Mouse (Mus musculus) lung, postnatal 0 days (tissue): ENCODE results near the gene Phf21a. TPM values are rescaled to one million over a fixed set of nuclear protein-coding genes. Genes with fewer than 3 reads are reported as not detected.
A peak's percentile ranks its signal among the peaks of the same experiment; 100 is the strongest.

Experiments used
- ATAC-seq: fragments of 200-750 bp; cut with Nextera tagmentation; 2 replicates; pipeline ENCODE4 v1.8.0; 2017; ENCODE audit warnings: moderate library complexity
- DNase-seq: peaks from one replicate; pipeline ENCODE4 v3.0.0-alpha.2; 2016; ENCODE audit warnings: low spot score
- H3K27ac ChIP-seq: fragments of 300-500 bp; sonication (generic); 2 replicates; pipeline ENCODE4 v1.5.1; 2014; ENCODE audit warnings: antibody characterized with exemption, mild to moderate bottlenecking, low read length, mixed read lengths
- H3K27me3 ChIP-seq: fragments of 300-500 bp; sonication (generic); replicated peaks from 2 replicates; pipeline ENCODE4 v1.6.1; 2014; ENCODE audit warnings: low read length, mixed read lengths; ENCODE audit not compliant: insufficient read depth
- H3K36me3 ChIP-seq: fragments of 300-500 bp; sonication (generic); 2 replicates; pipeline ENCODE4 v1.6.1; 2014; ENCODE audit warnings: low read length, mixed read lengths; ENCODE audit not compliant: insufficient read depth
- H3K4me1 ChIP-seq: fragments of 300-500 bp; sonication (generic); 2 replicates; pipeline ENCODE4 v1.6.1; 2014; ENCODE audit warnings: antibody characterized with exemption, low read depth, low read length, mixed read lengths; ENCODE audit not compliant: insufficient read depth
- H3K4me2 ChIP-seq: fragments of 300-500 bp; sonication (generic); replicated peaks from 2 replicates; pipeline ENCODE4 v1.6.1; 2014; ENCODE audit warnings: low read depth, mild to moderate bottlenecking, low read length, moderate library complexity, mixed read lengths
- H3K4me3 ChIP-seq: fragments of 300-500 bp; sonication (generic); 2 replicates; pipeline ENCODE4 v1.5.1; 2014; ENCODE audit warnings: low read depth, low read length
- H3K9ac ChIP-seq: fragments of 300-500 bp; sonication (generic); replicated peaks from 2 replicates; pipeline ENCODE4 v1.6.1; 2014; ENCODE audit warnings: low read depth, mild to moderate bottlenecking
- H3K9me3 ChIP-seq: fragments of 300-500 bp; sonication (generic); 2 replicates; pipeline ENCODE4 v1.6.1; 2016; ENCODE audit warnings: low read length, mixed read lengths
- CTCF ChIP-seq: IDR thresholded peaks from 2 replicates; pipeline ENCODE4 v1.5.1; 2016; ENCODE audit warnings: antibody characterized with exemption, mild to moderate bottlenecking
- EP300 ChIP-seq: IDR thresholded peaks from 2 replicates; pipeline ENCODE4 v1.6.1; 2016; ENCODE audit warnings: antibody characterized with exemption, mild to moderate bottlenecking, control low read depth
- WGBS: fragments of 180-500 bp; shearing (Covaris S2); extraction: QIAGEN DNeasy Blood & Tissue Kit; methylation state at CpG from one replicate; pipeline ENCODE4 v1.1.7; 2014; 5-methylcytosine and 5-hydroxymethylcytosine counted together
- polyA plus RNA-seq: library from polyadenylated mRNA; unstranded; fragments of >200 nt; fragmentation: Nextera tagmentation; extraction: Ambion mirVana; gene quantifications from 2 replicates; pipeline ENCODE4 v1.2.1, GENCODE M21; 2015

Phf21a gene
- polyA plus RNA-seq, 1 experiment from 2014 or later, result 12.9 TPM

DNA sequence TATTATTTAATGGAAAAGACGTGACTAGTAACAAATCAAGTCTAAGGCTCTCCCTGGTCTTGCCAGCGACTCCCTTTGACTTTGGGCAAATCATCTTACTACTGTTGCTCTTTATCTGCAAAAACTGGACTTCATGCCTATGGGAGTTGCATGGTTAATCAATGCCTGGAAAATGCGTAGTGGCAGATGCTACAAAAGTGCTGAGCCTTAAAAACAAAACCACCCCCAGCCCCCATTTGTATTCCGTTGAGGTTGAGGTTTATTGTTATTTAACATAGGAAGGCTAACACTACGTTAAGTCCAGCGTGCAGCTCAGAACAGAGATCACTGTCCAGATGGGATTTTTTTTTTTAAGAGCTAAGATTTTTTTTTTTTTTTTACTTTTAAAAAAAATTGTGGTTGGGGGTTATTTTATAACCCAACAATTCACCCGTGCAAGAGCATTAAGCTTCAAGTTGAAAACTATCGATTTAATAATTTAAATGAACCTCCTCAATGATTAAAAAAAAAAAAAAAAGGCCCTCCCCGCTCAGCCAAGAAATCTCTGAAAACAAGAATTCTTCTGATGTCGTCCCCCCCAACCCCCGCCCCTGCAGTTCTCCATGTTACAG is 89.3 kb downstream of the Phf21a start:
- ATAC-seq, result no peak
- no peak for DNase-seq
- Histone ChIP-seq H3K36me3 (no peaks in the 10 kb centered on the region), H3K4me3 (peak overlapping the region; percentile 90), H3K27me3 (no peaks in the 10 kb centered on the region), H3K4me1 (peaks cover 8% of the 10 kb centered on the region; the same call in 1 of the 2 replicates), H3K27ac (peak overlapping the region; percentile 96), H3K9ac (peak overlapping the region; percentile 66), H3K4me2 (peak overlapping the region; percentile 86), H3K9me3 (no peaks in the 10 kb centered on the region)
- no peak for TF ChIP-seq CTCF
- WGBS, result 7% methylated on average over 11 of the region's 11 CpGs

DNA sequence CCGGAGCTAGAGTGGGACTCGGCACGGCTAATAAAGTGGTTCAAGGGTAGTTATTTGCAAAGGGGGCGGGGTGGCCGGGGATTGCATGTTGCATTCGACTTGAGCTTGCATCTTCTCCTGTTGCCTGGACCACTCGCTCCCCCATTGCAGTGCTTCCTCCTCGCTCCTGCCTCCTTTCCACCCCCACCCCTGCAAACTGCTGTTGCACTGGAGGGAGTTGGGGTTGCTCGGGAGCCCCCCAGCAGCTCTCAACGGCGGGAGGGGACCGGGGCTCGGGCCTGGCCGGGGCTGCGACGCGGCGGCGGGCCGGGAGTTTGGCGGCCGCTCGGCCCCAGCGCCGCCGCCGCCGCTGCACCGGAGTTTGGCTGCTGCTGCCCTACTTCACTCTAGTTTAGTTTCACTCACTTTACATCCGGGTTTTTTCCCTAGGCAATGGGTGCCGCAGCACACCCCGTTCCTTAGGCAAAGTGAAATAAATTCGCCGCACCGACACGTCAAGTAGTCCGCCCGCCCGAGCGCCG is 90.1 kb downstream of the Phf21a start:
- DNase-seq, result peak; percentile 97

DNA sequence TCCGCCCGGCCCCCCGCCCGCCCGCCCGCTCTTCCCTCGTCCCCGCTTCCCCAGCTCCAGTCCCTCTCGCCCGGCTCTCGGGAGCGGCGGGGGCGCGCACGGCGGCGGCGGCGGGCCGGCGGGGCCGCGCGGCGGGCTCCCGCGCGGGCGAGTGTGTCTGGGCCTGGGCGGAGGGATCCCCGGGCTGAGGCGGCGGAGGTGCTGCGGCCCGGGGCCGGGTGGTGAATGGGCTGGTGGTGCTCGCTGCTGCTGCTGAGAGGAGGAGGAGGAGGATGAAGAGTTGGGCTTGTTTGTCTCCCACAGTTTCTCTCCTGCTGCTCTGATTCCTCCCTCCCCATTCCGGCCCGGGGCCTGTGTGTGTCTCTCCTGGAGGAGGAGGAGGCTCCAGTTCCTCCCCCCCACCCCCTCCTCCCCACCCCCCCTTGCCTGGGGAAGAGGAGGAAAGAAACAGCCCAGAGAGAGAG is 90.7 kb downstream of the Phf21a start:
- Histone ChIP-seq H3K4me1 (peaks cover 9% of the 10 kb centered on the region; the same call in 1 of the 2 replicates), H3K27me3 (no peaks in the 10 kb centered on the region), H3K9me3 (no peaks in the 10 kb centered on the region), H3K36me3 (no peaks in the 10 kb centered on the region), H3K27ac (peak overlapping the region; percentile 96), H3K9ac (peak overlapping the region; percentile 66), H3K4me3 (peak overlapping the region; percentile 90), H3K4me2 (peak overlapping the region; percentile 86)
- 0% methylated on average over 19 of the region's 40 CpGs for WGBS
- DNase-seq, result peak; percentile 94
- ATAC-seq, result peak; percentile 91
- TF ChIP-seq EP300 (no peak), CTCF (no peak)

More for the DNA sequence above, 90.1 kb downstream of the Phf21a start:
- TF ChIP-seq CTCF (no peak), EP300 (no peak)
- peak overlapping the region; percentile 66 for H3K9ac ChIP-seq
- WGBS, result 0% methylated on average over 29 of the region's 41 CpGs
- peak overlapping the region; percentile 96 for H3K27ac ChIP-seq
- peak; percentile 80 for ATAC-seq
- H3K4me3 ChIP-seq, result peak overlapping the region; percentile 90
- no peaks in the 10 kb centered on the region for H3K27me3 ChIP-seq
- H3K36me3 ChIP-seq, result no peaks in the 10 kb centered on the region
- peak overlapping the region; percentile 86 for H3K4me2 ChIP-seq
- no peaks in the 10 kb centered on the region for H3K9me3 ChIP-seq
- peaks cover 9% of the 10 kb centered on the region; the same call in 1 of the 2 replicates for H3K4me1 ChIP-seq

DNA sequence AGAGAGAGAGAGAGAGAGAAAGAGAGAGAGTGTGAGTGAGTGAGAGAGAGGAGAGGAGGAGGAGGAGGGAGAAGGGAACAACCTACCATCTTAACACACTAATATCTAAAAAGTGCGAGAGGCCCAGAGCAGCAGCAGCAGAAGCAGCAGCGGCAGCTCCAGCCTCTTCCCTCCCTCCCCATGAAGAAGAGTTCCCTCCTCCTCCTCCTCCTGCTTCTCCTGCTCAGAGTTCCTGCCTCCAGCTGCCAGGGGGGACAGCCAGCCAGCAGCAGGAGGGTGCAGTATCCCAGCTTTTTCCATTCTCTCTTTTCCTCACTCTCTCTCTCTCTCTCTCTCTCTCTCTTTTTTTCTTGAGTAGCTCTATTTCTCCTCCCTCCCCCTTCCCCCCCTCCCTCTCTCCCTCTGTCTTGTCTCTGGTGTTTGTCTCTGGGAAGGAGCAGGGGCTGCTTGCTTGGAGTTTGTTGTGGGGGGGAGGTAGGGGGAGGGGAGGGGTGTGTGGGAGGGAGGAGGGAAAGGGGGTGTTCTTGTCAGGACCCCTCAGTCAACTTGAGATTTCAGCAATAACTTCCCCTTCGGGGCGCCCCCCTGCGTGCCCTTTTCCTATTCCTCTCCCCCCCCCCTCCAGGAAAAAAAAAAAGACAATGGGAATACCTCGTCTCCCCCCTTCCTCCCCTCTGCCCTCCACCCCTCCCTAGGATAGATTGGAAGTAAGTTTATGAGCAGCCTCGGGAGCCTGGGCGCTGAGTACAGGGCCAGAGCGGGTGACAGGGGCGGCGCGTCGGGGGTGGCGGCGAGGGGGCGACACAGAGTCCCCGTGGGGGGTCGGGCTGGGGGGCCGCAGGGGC is 91.4 kb downstream of the Phf21a start:
- Histone ChIP-seq H3K9me3 (no peaks in the 10 kb centered on the region), H3K4me1 (peaks cover 9% of the 10 kb centered on the region; the same call in 1 of the 2 replicates), H3K9ac (peak overlapping the region; percentile 69), H3K27me3 (no peaks in the 10 kb centered on the region), H3K36me3 (no peaks in the 10 kb centered on the region), H3K4me3 (peak overlapping the region; percentile 90), H3K27ac (peak overlapping the region; percentile 96), H3K4me2 (peak overlapping the region; percentile 86)
- peak; percentile 35 for ATAC-seq
- WGBS, result 0% methylated on average over 9 of the region's 19 CpGs
- TF ChIP-seq EP300 (no peak), CTCF (no peak)
- DNase-seq, result peak; percentile 81

DNA sequence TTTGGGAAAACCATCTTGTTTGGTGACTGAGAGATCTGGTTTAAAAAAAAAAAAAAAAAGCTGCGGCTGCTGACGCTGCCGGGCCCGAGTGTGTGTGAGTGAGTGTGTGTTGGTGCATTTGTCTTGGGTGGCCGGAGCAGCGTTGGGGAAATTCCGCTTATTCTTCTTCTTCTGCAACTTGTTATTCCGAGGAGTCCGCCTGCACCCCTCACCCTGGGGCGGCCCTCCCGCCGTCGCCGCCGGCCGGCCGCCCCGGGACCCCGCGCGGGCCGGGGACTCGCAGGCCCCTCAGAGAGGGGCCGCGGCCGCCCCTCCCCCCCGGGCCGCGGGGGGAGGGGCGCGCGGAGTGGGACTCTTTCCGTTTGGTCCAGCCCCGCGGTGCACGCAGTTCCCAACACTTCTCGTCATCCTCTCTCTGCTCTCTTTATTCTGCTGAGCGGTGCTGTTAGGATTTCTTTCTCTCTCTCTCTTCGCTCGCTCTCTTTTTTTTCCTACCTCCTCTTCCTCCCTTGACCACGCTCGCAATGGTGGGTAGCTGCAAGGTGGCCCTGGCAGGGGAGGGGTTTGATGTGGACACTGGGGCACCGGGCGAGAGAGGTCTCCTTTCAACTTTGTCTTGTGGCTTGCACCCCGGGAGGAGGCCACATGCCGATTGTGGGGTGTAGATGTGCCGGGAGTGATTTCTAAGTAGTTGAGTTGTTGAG is 92.3 kb downstream of the Phf21a start:
- DNase-seq (peak; percentile 77), ATAC-seq (peak; percentile 26)
- no peaks in the 10 kb centered on the region for H3K27me3 ChIP-seq
- H3K4me2 ChIP-seq, result peak overlapping the region; percentile 86
- H3K4me3 ChIP-seq, result peak overlapping the region; percentile 90
- H3K9me3 ChIP-seq, result no peaks in the 10 kb centered on the region
- H3K36me3 ChIP-seq, result no peaks in the 10 kb centered on the region
- 2% methylated on average over 38 of the region's 47 CpGs for WGBS
- TF ChIP-seq EP300 (no peak), CTCF (no peak)
- peak overlapping the region; percentile 96 for H3K27ac ChIP-seq
- peak overlapping the region; percentile 69 for H3K9ac ChIP-seq
- peaks cover 9% of the 10 kb centered on the region; the same call in 1 of the 2 replicates for H3K4me1 ChIP-seq
